Mouse (Mus musculus): Measurements from ENCODE around the gene Ptms. TPM values are rescaled to one million over a fixed set of nuclear protein-coding genes. Genes with fewer than 3 reads are reported as not detected.

Gene Ptms
- 344 TPM for polyA plus RNA-seq (2014; fragmentation: Illumina TruSeq; extraction: RNeasy Lipid Tissue Mini Kit (QIAGEN cat#74804); ENCODE audit: low read depth, low replicate concordance)

GRCm38 (mm10) chr6:124919695-124920317 lies at the start of gene Ptms:
Ptms (minus strand) TSS chr6:124920103.

GRCm38 (mm10) chr6:124965088-124965719 lies 45.3 kb upstream of the Ptms start, which contains the start of gene Cops7a:
Cops7a (minus strand) TSS chr6:124965538.

GRCm38 (mm10) chr6:124930754-124931524 lies 11.0 kb upstream of the Ptms start, which contains the start of gene Mlf2:
Mlf2 (plus strand) TSS chr6:124931386.

GRCm38 (mm10) chr6:124911533-124912218 lies 8.2 kb downstream of the Ptms start, which contains the start of gene Lag3:
Lag3 (minus strand) TSS chr6:124911705.

GRCm38 (mm10) chr6:124887986-124888385 lies 31.9 kb downstream of the Ptms start, which contains the start of gene Cd4:
Cd4 (minus strand) TSS chr6:124888221.

Other genes with a start within 250 kb of the Ptms start
- 22.3 TPM for gene Emg1, start 207.9 kb downstream of the Ptms start, polyA plus RNA-seq (2014; fragmentation: Illumina TruSeq; extraction: RNeasy Lipid Tissue Mini Kit (QIAGEN cat#74804); ENCODE audit: low read depth, low replicate concordance)
- 46.9 TPM for gene Phb2, start 207.8 kb downstream of the Ptms start, polyA plus RNA-seq (2014; fragmentation: Illumina TruSeq; extraction: RNeasy Lipid Tissue Mini Kit (QIAGEN cat#74804); ENCODE audit: low read depth, low replicate concordance)
- gene Ptpn6, start 181.4 kb downstream of the Ptms start, polyA plus RNA-seq (2014; fragmentation: Illumina TruSeq; extraction: RNeasy Lipid Tissue Mini Kit (QIAGEN cat#74804); ENCODE audit: low read depth, low replicate concordance), result 3.8 TPM
- 7.5 TPM for gene Grcc10, start 178.7 kb downstream of the Ptms start, polyA plus RNA-seq (2014; fragmentation: Illumina TruSeq; extraction: RNeasy Lipid Tissue Mini Kit (QIAGEN cat#74804); ENCODE audit: low read depth, low replicate concordance)
- gene Gm45234, start 164.1 kb downstream of the Ptms start, polyA plus RNA-seq (2014; fragmentation: Illumina TruSeq; extraction: RNeasy Lipid Tissue Mini Kit (QIAGEN cat#74804); ENCODE audit: low read depth, low replicate concordance), result not detected
- 0.56 TPM for gene Atn1, start 163.6 kb downstream of the Ptms start, polyA plus RNA-seq (2014; fragmentation: Illumina TruSeq; extraction: RNeasy Lipid Tissue Mini Kit (QIAGEN cat#74804); ENCODE audit: low read depth, low replicate concordance)
- not detected for gene Eno2, start 150.4 kb downstream of the Ptms start, polyA plus RNA-seq (2014; fragmentation: Illumina TruSeq; extraction: RNeasy Lipid Tissue Mini Kit (QIAGEN cat#74804); ENCODE audit: low read depth, low replicate concordance)
- gene Lrrc23, start 140.4 kb downstream of the Ptms start, polyA plus RNA-seq (2014; fragmentation: Illumina TruSeq; extraction: RNeasy Lipid Tissue Mini Kit (QIAGEN cat#74804); ENCODE audit: low read depth, low replicate concordance), result not detected
- not detected for gene Spsb2, start 111.4 kb downstream of the Ptms start, polyA plus RNA-seq (2014; fragmentation: Illumina TruSeq; extraction: RNeasy Lipid Tissue Mini Kit (QIAGEN cat#74804); ENCODE audit: low read depth, low replicate concordance)
- 50.1 TPM for gene Tpi1, start 105.8 kb downstream of the Ptms start, polyA plus RNA-seq (2014; fragmentation: Illumina TruSeq; extraction: RNeasy Lipid Tissue Mini Kit (QIAGEN cat#74804); ENCODE audit: low read depth, low replicate concordance)
- gene Usp5, start 90.6 kb downstream of the Ptms start, polyA plus RNA-seq (2014; fragmentation: Illumina TruSeq; extraction: RNeasy Lipid Tissue Mini Kit (QIAGEN cat#74804); ENCODE audit: low read depth, low replicate concordance), result 12.3 TPM
- gene Cdca3, start 90.6 kb downstream of the Ptms start, polyA plus RNA-seq (2014; fragmentation: Illumina TruSeq; extraction: RNeasy Lipid Tissue Mini Kit (QIAGEN cat#74804); ENCODE audit: low read depth, low replicate concordance), result 0.90 TPM
- not detected for gene Gnb3, start 79.8 kb downstream of the Ptms start, polyA plus RNA-seq (2014; fragmentation: Illumina TruSeq; extraction: RNeasy Lipid Tissue Mini Kit (QIAGEN cat#74804); ENCODE audit: low read depth, low replicate concordance)
- gene P3h3, start 62.4 kb downstream of the Ptms start, polyA plus RNA-seq (2014; fragmentation: Illumina TruSeq; extraction: RNeasy Lipid Tissue Mini Kit (QIAGEN cat#74804); ENCODE audit: low read depth, low replicate concordance), result not detected
- gene Gpr162, start 56.1 kb downstream of the Ptms start, polyA plus RNA-seq (2014; fragmentation: Illumina TruSeq; extraction: RNeasy Lipid Tissue Mini Kit (QIAGEN cat#74804); ENCODE audit: low read depth, low replicate concordance), result not detected
- 0.16 TPM for gene Cd4, start 31.9 kb downstream of the Ptms start, polyA plus RNA-seq (2014; fragmentation: Illumina TruSeq; extraction: RNeasy Lipid Tissue Mini Kit (QIAGEN cat#74804); ENCODE audit: low read depth, low replicate concordance)
- gene Lag3, start 8.4 kb downstream of the Ptms start, polyA plus RNA-seq (2014; fragmentation: Illumina TruSeq; extraction: RNeasy Lipid Tissue Mini Kit (QIAGEN cat#74804); ENCODE audit: low read depth, low replicate concordance), result not detected
- gene Mlf2, start 11.3 kb upstream of the Ptms start, polyA plus RNA-seq (2014; fragmentation: Illumina TruSeq; extraction: RNeasy Lipid Tissue Mini Kit (QIAGEN cat#74804); ENCODE audit: low read depth, low replicate concordance), result 16.7 TPM
- 16.8 TPM for gene Cops7a, start 45.4 kb upstream of the Ptms start, polyA plus RNA-seq (2014; fragmentation: Illumina TruSeq; extraction: RNeasy Lipid Tissue Mini Kit (QIAGEN cat#74804); ENCODE audit: low read depth, low replicate concordance)
- not detected for gene Pianp, start 76.6 kb upstream of the Ptms start, polyA plus RNA-seq (2014; fragmentation: Illumina TruSeq; extraction: RNeasy Lipid Tissue Mini Kit (QIAGEN cat#74804); ENCODE audit: low read depth, low replicate concordance)
- gene Zfp384, start 89.0 kb upstream of the Ptms start, polyA plus RNA-seq (2014; fragmentation: Illumina TruSeq; extraction: RNeasy Lipid Tissue Mini Kit (QIAGEN cat#74804); ENCODE audit: low read depth, low replicate concordance), result 11.4 TPM
- 11.2 TPM for gene Ing4, start 119.7 kb upstream of the Ptms start, polyA plus RNA-seq (2014; fragmentation: Illumina TruSeq; extraction: RNeasy Lipid Tissue Mini Kit (QIAGEN cat#74804); ENCODE audit: low read depth, low replicate concordance)
- 0.90 TPM for gene Acrbp, start 129.6 kb upstream of the Ptms start, polyA plus RNA-seq (2014; fragmentation: Illumina TruSeq; extraction: RNeasy Lipid Tissue Mini Kit (QIAGEN cat#74804); ENCODE audit: low read depth, low replicate concordance)
- not detected for gene Lpar5, start 147.8 kb upstream of the Ptms start, polyA plus RNA-seq (2014; fragmentation: Illumina TruSeq; extraction: RNeasy Lipid Tissue Mini Kit (QIAGEN cat#74804); ENCODE audit: low read depth, low replicate concordance)
- gene Chd4, start 175.9 kb upstream of the Ptms start, polyA plus RNA-seq (2014; fragmentation: Illumina TruSeq; extraction: RNeasy Lipid Tissue Mini Kit (QIAGEN cat#74804); ENCODE audit: low read depth, low replicate concordance), result 23.4 TPM
- 1.1 TPM for gene Nop2, start 211.8 kb upstream of the Ptms start, polyA plus RNA-seq (2014; fragmentation: Illumina TruSeq; extraction: RNeasy Lipid Tissue Mini Kit (QIAGEN cat#74804); ENCODE audit: low read depth, low replicate concordance)
- 1.5 TPM for gene Iffo1, start 225.1 kb upstream of the Ptms start, polyA plus RNA-seq (2014; fragmentation: Illumina TruSeq; extraction: RNeasy Lipid Tissue Mini Kit (QIAGEN cat#74804); ENCODE audit: low read depth, low replicate concordance)
- 206 TPM for gene Gapdh, start 246.4 kb upstream of the Ptms start, polyA plus RNA-seq (2014; fragmentation: Illumina TruSeq; extraction: RNeasy Lipid Tissue Mini Kit (QIAGEN cat#74804); ENCODE audit: low read depth, low replicate concordance)

All from liver, adult 10 weeks (tissue).